9 mouse cellular contexts compared by ENCODE assay signal in the genomic region with DNA sequence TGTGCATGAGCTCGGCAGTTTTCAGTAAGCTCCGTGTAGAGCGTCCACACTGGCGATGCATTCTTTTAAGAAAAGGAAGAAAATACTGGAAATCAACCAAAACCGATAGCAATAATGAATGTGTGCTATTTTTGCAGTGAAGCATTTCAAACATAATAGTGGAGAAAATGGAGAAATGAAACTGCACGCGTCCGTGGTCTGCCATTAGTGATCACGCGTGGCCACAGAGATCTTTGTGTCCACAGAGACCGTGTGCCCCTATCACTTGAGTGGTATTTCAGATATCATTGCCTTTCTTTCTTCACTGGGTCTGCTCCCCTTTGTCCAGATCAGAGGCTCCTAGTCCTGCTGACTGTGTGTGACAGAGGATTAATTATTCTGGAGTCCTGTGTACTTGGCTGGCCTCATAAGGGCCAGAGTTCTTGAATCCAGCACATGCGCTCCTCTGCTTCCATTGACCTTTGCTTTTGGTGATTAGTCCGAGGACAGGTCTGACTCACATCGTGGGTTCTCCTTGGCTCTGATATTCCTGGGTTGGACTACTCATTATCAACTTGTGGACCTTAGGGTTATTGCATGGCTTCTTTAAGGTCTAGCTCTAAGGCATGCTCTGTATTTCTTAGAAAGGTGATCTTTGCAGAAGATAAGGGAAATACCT. TPM values are rescaled to one million over a fixed set of nuclear protein-coding genes. Genes with fewer than 3 reads are reported as not detected.
DNase-seq lines count a peak whose midpoint lies in the region; ATAC-seq and TF ChIP-seq lines count a peak whose summit lies in the region.
"Had no signal": no experiment of that assay in that cellular context is flagged by ENCODE, and none has a peak within 500 bp of the region (broad histone marks: within the 10 kb centered on the region; RNA-seq: fewer than 3 reads in every experiment).

No protein-coding gene starts in this region.

- H3K36me3 ChIP-seq in kidney, adult 2 months (ENCODE audit: control insufficient read depth, insufficient read depth, low read length), result no peaks in the 10 kb centered on the region
- no peaks in the 10 kb centered on the region for H3K36me3 ChIP-seq in intestine, embryonic 16.5 days (ENCODE audit: control insufficient read depth, insufficient read depth, low read length)
- H3K36me3 ChIP-seq in splenic B cell, adult 2 months (ENCODE audit: control insufficient read depth, insufficient read depth, low read length, poor library complexity, severe bottlenecking), result no peaks in the 10 kb centered on the region

- peaks cover 52% of the 10 kb centered on the region for H3K4me1 ChIP-seq in kidney, adult 2 months (ENCODE audit: control insufficient read depth, insufficient read depth, low read length)
- peaks cover 55% of the 10 kb centered on the region for H3K4me1 ChIP-seq in intestine, embryonic 16.5 days (ENCODE audit: control insufficient read depth, insufficient read depth, low read length)

- intact Hi-C loops in gastrocnemius, postnatal 14 days (cut with DNase I; ENCODE audit: low total_unique reads), result loop anchor here (10.0 kb wide), 2 partner anchors 51 to 59 kb away; no protein-coding TSS in a partner anchor

- no peak for TF ChIP-seq POLR2A in kidney, adult 2 months (IDR thresholded peaks at IDR 0.05; ENCODE audit: low read depth, low read length)

- H3K9me3 ChIP-seq in intestine, embryonic 16.5 days (ENCODE audit: control insufficient read depth, low read length), result no peaks in the 10 kb centered on the region

- 71% methylated on average over 14 of the region's 14 CpGs for WGBS in kidney, adult 2 months
- 76% methylated on average over 14 of the region's 14 CpGs for WGBS in intestine, embryonic 16.5 days

- peak; percentile 92 for DNase-seq in kidney, adult 2 months
- DNase-seq in kidney, postnatal 4 days, result no peak
- DNase-seq in adrenal gland, postnatal 14 days, result peak; percentile 67
- DNase-seq in splenic B cell, adult 2 months (ENCODE audit: low read depth, low spot score), result peak; percentile 45
- DNase-seq in urinary bladder, postnatal 25 days (ENCODE audit: low spot score), result no peak
- no peak for DNase-seq in gastrocnemius, postnatal 14 days
- DNase-seq in thymus, postnatal 36 days, result no peak
- DNase-seq: cerebellum, adult 11-12 months had no signal

- H3K9ac ChIP-seq in intestine, embryonic 16.5 days (ENCODE audit: low read depth, low read length), result no peak overlapping the region

- no peak overlapping the region for H3K4me2 ChIP-seq in intestine, embryonic 16.5 days (ENCODE audit: low read depth, low read length)

- H3K27me3 ChIP-seq in kidney, adult 2 months (replicated peaks; ENCODE audit: control insufficient read depth, insufficient read depth, low read length), result no peaks in the 10 kb centered on the region
- no peaks in the 10 kb centered on the region for H3K27me3 ChIP-seq in intestine, embryonic 16.5 days (replicated peaks; ENCODE audit: control insufficient read depth, insufficient read depth, low read length)
- H3K27me3 ChIP-seq in splenic B cell, adult 2 months (ENCODE audit: control insufficient read depth, insufficient read depth, low read length, poor library complexity, severe bottlenecking), result no peaks in the 10 kb centered on the region

- H3K4me3 ChIP-seq in kidney, adult 2 months (ENCODE audit: insufficient read depth, low read depth, low read length), result no peak overlapping the region
- no peak overlapping the region for H3K4me3 ChIP-seq in intestine, embryonic 16.5 days (ENCODE audit: low read length)

- TF ChIP-seq CTCF in kidney, adult 2 months (conservative IDR thresholded peaks at IDR 0.05; ENCODE audit: insufficient read depth, insufficient read length, low read depth, low read length), result no peak

- peak; percentile 49 for ATAC-seq in intestine, embryonic 16.5 days

- peak overlapping the region; percentile 77 for H3K27ac ChIP-seq in kidney, adult 2 months (ENCODE audit: insufficient read depth, low read depth, low read length)
- peak overlapping the region; percentile 85 for H3K27ac ChIP-seq in intestine, embryonic 16.5 days (ENCODE audit: low read length)

RNA-seq across cellular contexts. Expression of gene Itgb5, which starts 56.3 kb away (rescaled TPM):
- polyA plus RNA-seq in kidney, adult 2 months (2012; rRNA removed), result 145 TPM in 2 replicates
- total RNA-seq in adrenal gland, postnatal 14 days (2021), result 103 and 118 TPM in 2 replicates
- polyA plus RNA-seq in intestine, embryonic 16.5 days (2015; fragmentation: Nextera tagmentation; extraction: Ambion mirVana), result 6.6 and 9.3 TPM in 2 replicates
- 10 to 100 TPM; 31.9 to 33.3 TPM for total RNA-seq in gastrocnemius, postnatal 14 days (2021)

Comparison
In these comparisons a context has a peak if more than half of its experiments do, and no peak if none do; other contexts are left out.
1. DNase-seq: peak in kidney, adult 2 months (single experiment), adrenal gland, postnatal 14 days (single experiment) and splenic B cell, adult 2 months (single experiment); none in kidney, postnatal 4 days (0 of 2), urinary bladder, postnatal 25 days (single experiment), gastrocnemius, postnatal 14 days (single experiment) and thymus, postnatal 36 days (0 of 2).